Mouse (Mus musculus): ENCODE results near the gene Dgkh. TPM values are rescaled to one million over a fixed set of nuclear protein-coding genes. Genes with fewer than 3 reads are reported as not detected.

The Dgkh gene
- polyA plus RNA-seq, 1 experiment from 2014 or later: 1.7 TPM

GRCm38 (mm10) chr14:78668291-78668690 lies 64.3 kb downstream of the Dgkh start:
- no peak overlapping the region for H3K9ac ChIP-seq
- no peak for ATAC-seq (ENCODE audit: insufficient number of reproducible peaks, insufficient read depth, low FRiP score, low TSS enrichment, low read depth)
- H3K4me3 ChIP-seq: no peak overlapping the region
- peaks cover 4% of the 10 kb centered on the region; the same call in 1 of the 2 replicates for H3K9me3 ChIP-seq
- H3K36me3 ChIP-seq: no peaks in the 10 kb centered on the region
- no peak overlapping the region for H3K4me2 ChIP-seq
- H3K27me3 ChIP-seq: no peaks in the 10 kb centered on the region
- H3K4me1 ChIP-seq: no peaks in the 10 kb centered on the region
- no peak overlapping the region for H3K27ac ChIP-seq
- 20% methylated on average over 6 of the region's 6 CpGs for WGBS

GRCm38 (mm10) chr14:78667763-78668162 lies 64.8 kb downstream of the Dgkh start:
- Histone ChIP-seq H3K4me3 (no peak overlapping the region), H3K4me2 (no peak overlapping the region), H3K9ac (no peak overlapping the region), H3K27me3 (no peaks in the 10 kb centered on the region), H3K36me3 (no peaks in the 10 kb centered on the region), H3K27ac (no peak overlapping the region), H3K4me1 (no peaks in the 10 kb centered on the region), H3K9me3 (peaks cover 4% of the 10 kb centered on the region; the same call in 1 of the 2 replicates)
- ATAC-seq (ENCODE audit: insufficient number of reproducible peaks, insufficient read depth, low FRiP score, low TSS enrichment, low read depth): no peak
- 57% methylated on average over 5 of the region's 5 CpGs for whole genome bisulfite sequencing

- 83% methylated on average over 5 of the region's 5 CpGs for WGBS
- ATAC-seq (ENCODE audit: insufficient number of reproducible peaks, insufficient read depth, low FRiP score, low TSS enrichment, low read depth): no peak
Measured at GRCm38 (mm10) chr14:78662641-78663040, 69.9 kb downstream of the Dgkh start.

GRCm38 (mm10) chr14:78661462-78661861 lies 71.1 kb downstream of the Dgkh start:
- peaks cover 3% of the 10 kb centered on the region; the same call in 1 of the 2 replicates for H3K4me1 ChIP-seq
- 0 out of 2 replicates have a peak, but pooled peaks cover 6% of the 10 kb centered on the region for H3K36me3 ChIP-seq
- peaks cover 4% of the 10 kb centered on the region; the same call in 1 of the 2 replicates for H3K9me3 ChIP-seq
- H3K4me3 ChIP-seq: no peak overlapping the region
- no peak overlapping the region for H3K4me2 ChIP-seq
- no peaks in the 10 kb centered on the region for H3K27me3 ChIP-seq
- 95% methylated on average over 14 of the region's 14 CpGs for WGBS
- ATAC-seq (ENCODE audit: insufficient number of reproducible peaks, insufficient read depth, low FRiP score, low TSS enrichment, low read depth): no peak
- no peak overlapping the region for H3K9ac ChIP-seq
- H3K27ac ChIP-seq: no peak overlapping the region

More at GRCm38 (mm10) chr14:78662641-78663040, 69.9 kb downstream of the Dgkh start:
- Histone ChIP-seq H3K27ac (no peak overlapping the region), H3K27me3 (no peaks in the 10 kb centered on the region), H3K4me3 (no peak overlapping the region), H3K4me2 (no peak overlapping the region), H3K9me3 (peaks cover 4% of the 10 kb centered on the region; the same call in 1 of the 2 replicates), H3K9ac (no peak overlapping the region), H3K36me3 (0 out of 2 replicates have a peak, but pooled peaks cover 6% of the 10 kb centered on the region), H3K4me1 (no peaks in the 10 kb centered on the region)

GRCm38 (mm10) chr14:78658697-78659096 lies 73.9 kb downstream of the Dgkh start:
- Histone ChIP-seq H3K36me3 (0 out of 2 replicates have a peak, but pooled peaks cover 6% of the 10 kb centered on the region), H3K27ac (no peak overlapping the region), H3K9me3 (peaks cover 4% of the 10 kb centered on the region; the same call in 1 of the 2 replicates), H3K4me2 (no peak overlapping the region), H3K4me3 (no peak overlapping the region), H3K9ac (no peak overlapping the region), H3K4me1 (peaks cover 3% of the 10 kb centered on the region; the same call in 1 of the 2 replicates), H3K27me3 (no peaks in the 10 kb centered on the region)
- WGBS: 98% methylated on average over 6 of the region's 6 CpGs
- no peak for ATAC-seq (ENCODE audit: insufficient number of reproducible peaks, insufficient read depth, low FRiP score, low TSS enrichment, low read depth)

GRCm38 (mm10) chr14:78656832-78657626 lies 75.5 kb downstream of the Dgkh start:
- WGBS: 68% methylated on average over 18 of the region's 18 CpGs
- no peak overlapping the region for H3K27ac ChIP-seq
- ATAC-seq (ENCODE audit: insufficient number of reproducible peaks, insufficient read depth, low FRiP score, low TSS enrichment, low read depth): no peak

GRCm38 (mm10) chr14:78654939-78655556 lies 77.5 kb downstream of the Dgkh start:
- no peak overlapping the region for H3K4me2 ChIP-seq
- no peak overlapping the region for H3K27ac ChIP-seq
- H3K9me3 ChIP-seq: no peaks in the 10 kb centered on the region
- H3K4me3 ChIP-seq: no peak overlapping the region
- H3K27me3 ChIP-seq: no peaks in the 10 kb centered on the region
- H3K4me1 ChIP-seq: peaks cover 3% of the 10 kb centered on the region; the same call in 1 of the 2 replicates
- 84% methylated on average over 7 of the region's 7 CpGs for WGBS
- H3K36me3 ChIP-seq: 0 out of 2 replicates have a peak, but pooled peaks cover 6% of the 10 kb centered on the region
- no peak overlapping the region for H3K9ac ChIP-seq
- no peak for ATAC-seq (ENCODE audit: insufficient number of reproducible peaks, insufficient read depth, low FRiP score, low TSS enrichment, low read depth)

More at GRCm38 (mm10) chr14:78656832-78657626, 75.5 kb downstream of the Dgkh start:
- H3K9me3 ChIP-seq: peaks cover 4% of the 10 kb centered on the region; the same call in 1 of the 2 replicates
- no peak overlapping the region for H3K9ac ChIP-seq
- H3K27me3 ChIP-seq: no peaks in the 10 kb centered on the region
- H3K4me3 ChIP-seq: no peak overlapping the region
- no peak overlapping the region for H3K4me2 ChIP-seq
- H3K4me1 ChIP-seq: peaks cover 3% of the 10 kb centered on the region; the same call in 1 of the 2 replicates
- 0 out of 2 replicates have a peak, but pooled peaks cover 6% of the 10 kb centered on the region for H3K36me3 ChIP-seq

GRCm38 (mm10) chr14:78654196-78654595 lies 78.4 kb downstream of the Dgkh start:
- ATAC-seq (ENCODE audit: insufficient number of reproducible peaks, insufficient read depth, low FRiP score, low TSS enrichment, low read depth): no peak
- no peak overlapping the region for H3K27ac ChIP-seq
- 89% methylated on average over 10 of the region's 10 CpGs for WGBS

GRCm38 (mm10) chr14:78653333-78653732 lies 79.2 kb downstream of the Dgkh start:
- H3K9ac ChIP-seq: no peak overlapping the region
- 0 out of 2 replicates have a peak, but pooled peaks cover 2% of the 10 kb centered on the region for H3K36me3 ChIP-seq
- H3K27ac ChIP-seq: no peak overlapping the region
- no peak overlapping the region for H3K4me3 ChIP-seq
- WGBS: 95% methylated on average over 5 of the region's 5 CpGs
- peaks cover 3% of the 10 kb centered on the region; the same call in 1 of the 2 replicates for H3K4me1 ChIP-seq
- no peaks in the 10 kb centered on the region for H3K27me3 ChIP-seq
- H3K4me2 ChIP-seq: no peak overlapping the region
- ATAC-seq (ENCODE audit: insufficient number of reproducible peaks, insufficient read depth, low FRiP score, low TSS enrichment, low read depth): no peak
- no peaks in the 10 kb centered on the region for H3K9me3 ChIP-seq

More at GRCm38 (mm10) chr14:78654196-78654595, 78.4 kb downstream of the Dgkh start:
- Histone ChIP-seq H3K36me3 (0 out of 2 replicates have a peak, but pooled peaks cover 6% of the 10 kb centered on the region), H3K27me3 (no peaks in the 10 kb centered on the region), H3K9ac (no peak overlapping the region), H3K4me2 (no peak overlapping the region), H3K4me1 (peaks cover 3% of the 10 kb centered on the region; the same call in 1 of the 2 replicates), H3K4me3 (no peak overlapping the region), H3K9me3 (no peaks in the 10 kb centered on the region)

- H3K4me2 ChIP-seq: no peak overlapping the region
- H3K9me3 ChIP-seq: no peaks in the 10 kb centered on the region
- no peak overlapping the region for H3K9ac ChIP-seq
- H3K27me3 ChIP-seq: no peaks in the 10 kb centered on the region
- WGBS: 74% methylated on average over 7 of the region's 7 CpGs
- no peaks in the 10 kb centered on the region for H3K4me1 ChIP-seq
- 0 out of 2 replicates have a peak, but pooled peaks cover 2% of the 10 kb centered on the region for H3K36me3 ChIP-seq
- no peak overlapping the region for H3K27ac ChIP-seq
- ATAC-seq (ENCODE audit: insufficient number of reproducible peaks, insufficient read depth, low FRiP score, low TSS enrichment, low read depth): no peak
- no peak overlapping the region for H3K4me3 ChIP-seq
Measured at GRCm38 (mm10) chr14:78651696-78652095, 80.9 kb downstream of the Dgkh start.

- Histone ChIP-seq H3K4me1 (no peaks in the 10 kb centered on the region), H3K27me3 (no peaks in the 10 kb centered on the region), H3K9ac (no peak overlapping the region), H3K4me2 (no peak overlapping the region), H3K9me3 (no peaks in the 10 kb centered on the region), H3K4me3 (no peak overlapping the region), H3K36me3 (0 out of 2 replicates have a peak, but pooled peaks cover 2% of the 10 kb centered on the region), H3K27ac (no peak overlapping the region)
- 85% methylated on average over 9 of the region's 9 CpGs for WGBS
- ATAC-seq (ENCODE audit: insufficient number of reproducible peaks, insufficient read depth, low FRiP score, low TSS enrichment, low read depth): no peak
Measured at GRCm38 (mm10) chr14:78650379-78651095, 82.0 kb downstream of the Dgkh start.

Measured in embryonic facial prominence, embryonic 13.5 days (tissue).